Comparison of ENCODE assay signal across 7 mouse cellular contexts in the genomic region with DNA sequence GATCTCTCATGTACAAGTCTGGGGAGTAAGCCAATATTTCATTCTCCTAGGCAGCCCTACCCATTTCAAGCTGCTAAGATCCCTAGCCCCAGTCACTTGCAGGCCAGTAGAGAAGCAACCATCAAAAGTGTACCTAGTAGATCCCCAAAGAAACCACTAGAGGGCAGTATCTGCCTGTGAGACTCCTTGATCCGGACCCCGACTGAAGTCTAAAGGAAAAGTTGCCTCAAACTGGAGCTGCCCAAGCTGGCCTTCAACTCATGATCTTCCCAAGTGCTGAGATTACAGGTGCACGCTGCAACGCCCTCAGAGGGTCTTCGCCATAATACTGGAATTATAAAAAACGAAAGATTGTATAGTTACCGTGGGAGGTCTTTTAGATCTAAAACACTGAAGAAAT. TPM values are rescaled to one million over a fixed set of nuclear protein-coding genes. Genes with fewer than 3 reads are reported as not detected.
DNase-seq lines count a peak whose midpoint lies in the region; ATAC-seq and TF ChIP-seq lines count a peak whose summit lies in the region.

No protein-coding gene starts in this region.

- TF ChIP-seq RAD21 in CH12.LX (IDR thresholded peaks at IDR 0.05; ENCODE audit: low read depth, low read length), result peak; percentile 100

- H3K4me2 ChIP-seq in CH12.LX (ENCODE audit: insufficient read depth, low read depth, poor library complexity, severe bottlenecking), result no peak overlapping the region
- H3K4me2 ChIP-seq in heart, embryonic 16.5 days (ENCODE audit: low read depth, low read length), result no peak overlapping the region
- no peak overlapping the region for H3K4me2 ChIP-seq in lung, embryonic 14.5 days

- TF ChIP-seq EP300 in CH12.LX (IDR thresholded peaks at IDR 0.05; ENCODE audit: low read length), result no peak

- H3K4me3 ChIP-seq in CH12.LX (replicated peaks in 1 of 3; ENCODE audit: low read depth in 2 of 3, low read length in 2 of 3, poor library complexity in 1 of 3), result no peak overlapping the region
- no peak overlapping the region for H3K4me3 ChIP-seq in heart, embryonic 16.5 days (ENCODE audit: low read length)
- H3K4me3 ChIP-seq in lung, embryonic 14.5 days (ENCODE audit: low read depth, low read length), result no peak overlapping the region

- H3K4me1 ChIP-seq in CH12.LX (ENCODE audit: control insufficient read depth in 1 of 2, insufficient read depth in 2 of 2), result peaks cover 5 to 14% of the 10 kb centered on the region in 2 experiments
- H3K4me1 ChIP-seq in heart, embryonic 16.5 days (ENCODE audit: control insufficient read depth, insufficient read depth, low read length), result no peaks in the 10 kb centered on the region
- no peaks in the 10 kb centered on the region for H3K4me1 ChIP-seq in lung, embryonic 14.5 days (ENCODE audit: insufficient read depth)

- H3K79me2 ChIP-seq in CH12.LX (replicated peaks; ENCODE audit: control insufficient read depth, extremely low read depth, insufficient read depth, poor library complexity, severe bottlenecking), result no peaks in the 10 kb centered on the region

- H3K27ac ChIP-seq in CH12.LX (ENCODE audit: insufficient read depth, low read depth), result no peak overlapping the region
- H3K27ac ChIP-seq in heart, embryonic 16.5 days (ENCODE audit: low read length), result no peak overlapping the region
- no peak overlapping the region for H3K27ac ChIP-seq in lung, embryonic 14.5 days (ENCODE audit: low read depth)

- H3K9me3 ChIP-seq in CH12.LX (replicated peaks; ENCODE audit: low read length), result no peaks in the 10 kb centered on the region
- no peaks in the 10 kb centered on the region for H3K9me3 ChIP-seq in heart, embryonic 16.5 days (replicated peaks; ENCODE audit: control insufficient read depth, low read length)
- no peaks in the 10 kb centered on the region for H3K9me3 ChIP-seq in lung, embryonic 14.5 days (ENCODE audit: low read depth, low read length)

- in situ Hi-C loops in CH12.LX (cut with MboI; ENCODE audit: low pct_ligation_motif_present, low pct_unique_long_range_greater_than_20kb, low sequenced_read_pairs), result loop anchor here (5.0 kb wide), 2 partner anchors 52 to 217 kb away; a partner anchor contains a TSS

- H3K36me3 ChIP-seq in CH12.LX (replicated peaks in 1 of 2; ENCODE audit: control insufficient read depth in 1 of 2, insufficient read depth in 1 of 2, low read length in 1 of 2), result no peaks in the 10 kb centered on the region
- H3K36me3 ChIP-seq in heart, embryonic 16.5 days (ENCODE audit: control insufficient read depth, insufficient read depth), result no peaks in the 10 kb centered on the region
- H3K36me3 ChIP-seq in lung, embryonic 14.5 days (ENCODE audit: insufficient read depth), result no peaks in the 10 kb centered on the region

- DNase-seq in CH12.LX (ENCODE audit: extremely low read depth) (peak; percentile 79), R1 (ENCODE audit: low read depth, low spot score) (peak; percentile 84)
- DNase-seq in embryo, embryonic 10 days (ENCODE audit: low spot score), result peak; percentile 80
- peak; percentile 31 for DNase-seq in large intestine, adult 2 months (ENCODE audit: low read depth, low spot score)
- DNase-seq in lung, embryonic 14.5 days, result peak; percentile 94
- peak; percentile 36 for DNase-seq in retina, adult 2 months (ENCODE audit: low read depth, low spot score)

- dilution Hi-C loops in CH12.LX (cut with MboI; ENCODE audit: extremely low pct_ligation_motif_present, extremely low pct_unique_long_range_greater_than_20kb, low sequenced_read_pairs), result no loop called here

- H3K9ac ChIP-seq in CH12.LX (ENCODE audit: insufficient read depth, low read depth), result no peak overlapping the region
- no peak overlapping the region for H3K9ac ChIP-seq in heart, embryonic 16.5 days (ENCODE audit: low read length)
- H3K9ac ChIP-seq in lung, embryonic 14.5 days, result no peak overlapping the region

- no peak for TF ChIP-seq POLR2A in CH12.LX (IDR thresholded peaks at IDR 0.05; ENCODE audit: low read depth, low read length)

- H3K27me3 ChIP-seq in CH12.LX (replicated peaks), result peaks cover 2% of the 10 kb centered on the region
- no peaks in the 10 kb centered on the region for H3K27me3 ChIP-seq in heart, embryonic 16.5 days (ENCODE audit: control insufficient read depth, insufficient read depth, low read length)
- H3K27me3 ChIP-seq in lung, embryonic 14.5 days (ENCODE audit: insufficient read depth, low read length), result no peaks in the 10 kb centered on the region

- TF ChIP-seq CTCF in CH12.LX (conservative IDR thresholded peaks at IDR 0.05 in 1 of 2, IDR thresholded peaks at IDR 0.05 in 1 of 2; ENCODE audit: low read depth in 2 of 2, low read length in 2 of 2), result peak; percentile 79 to 98
- peak; percentile 91 for TF ChIP-seq CTCF in lung, embryonic 14.5 days (IDR thresholded peaks at IDR 0.05; ENCODE audit: low read depth)

- WGBS in heart, embryonic 16.5 days, result 13% methylated on average over 7 of the region's 7 CpGs
- WGBS in large intestine, adult 2 months, result 18% methylated on average over 7 of the region's 7 CpGs
- 9% methylated on average over 7 of the region's 7 CpGs for WGBS in lung, embryonic 14.5 days

- peak; percentile 63; the same call in 1 of the 2 replicates for ATAC-seq in heart, embryonic 16.5 days (replicated peaks; ENCODE audit: extremely low read depth, insufficient read depth, low FRiP score)
- ATAC-seq in lung, embryonic 14.5 days (ENCODE audit: insufficient read depth), result peak; percentile 75

TF ChIP-seq in CH12.LX, 34 proteins besides CTCF, POLR2A, EP300 and RAD21 (continues in another document):
- no peak for TF ChIP-seq RCOR1 (conservative IDR thresholded peaks at IDR 0.05; ENCODE audit: low read depth, low read length)
- no peak for TF ChIP-seq ZNF384 (IDR thresholded peaks at IDR 0.05; ENCODE audit: low read depth, low read length)
- no peak for TF ChIP-seq MAX (IDR thresholded peaks at IDR 0.05; ENCODE audit: low read length)
- no peak for TF ChIP-seq TCF12 (IDR thresholded peaks at IDR 0.05; ENCODE audit: low read depth, low read length)
- TF ChIP-seq CHD1 (IDR thresholded peaks at IDR 0.05; ENCODE audit: low read depth, low read length), result no peak
- TF ChIP-seq ZC3H11A (IDR thresholded peaks at IDR 0.05; ENCODE audit: low read depth, low read length), result peak; percentile 89
- peak; percentile 60; the same call in 1 of the 2 replicates for TF ChIP-seq NELFE (IDR thresholded peaks at IDR 0.05; ENCODE audit: low read depth, low read length)
- TF ChIP-seq ZMIZ1 (IDR thresholded peaks at IDR 0.05; ENCODE audit: low read depth, low read length), result no peak
- TF ChIP-seq MAFK (IDR thresholded peaks at IDR 0.05; ENCODE audit: insufficient replicate concordance, low read length), result no peak
- TF ChIP-seq USF1 (IDR thresholded peaks at IDR 0.05; ENCODE audit: low read depth, low read length), result no peak
- TF ChIP-seq BHLHE40 (IDR thresholded peaks at IDR 0.05; ENCODE audit: low read depth, low read length), result no peak
- TF ChIP-seq JUND (conservative IDR thresholded peaks at IDR 0.05; ENCODE audit: low read depth, low read length), result peak; percentile 56; the same call in 1 of the 2 replicates
- TF ChIP-seq MEF2A (IDR thresholded peaks at IDR 0.05; ENCODE audit: borderline replicate concordance, low read depth, low read length), result peak; percentile 42; the same call in 1 of the 2 replicates
- peak; percentile 65; the same call in 1 of the 2 replicates for TF ChIP-seq MAZ (IDR thresholded peaks at IDR 0.05; ENCODE audit: low read depth, low read length)
- no peak for TF ChIP-seq USF2 (conservative IDR thresholded peaks at IDR 0.05; ENCODE audit: low read depth, low read length)
- TF ChIP-seq HCFC1 (IDR thresholded peaks at IDR 0.05; ENCODE audit: low read depth, low read length), result no peak
- TF ChIP-seq NRF1 (IDR thresholded peaks at IDR 0.05; ENCODE audit: low read depth, low read length), result 0 out of 2 replicates have a peak, but pooled peaks have one; percentile 26
- TF ChIP-seq PAX5 (IDR thresholded peaks at IDR 0.05; ENCODE audit: low read length), result no peak

RNA-seq across cellular contexts. Expression of a gene that starts 7.3 kb away (rescaled TPM):
- total RNA-seq in CH12.LX (2012; rRNA removed), result 0.84 TPM in 1 of 2 replicates, not detected in the other
- not detected in 2 replicates for total RNA-seq in CH12.LX (2014; rRNA removed)
- polyA plus RNA-seq in CH12.LX (2012; ENCODE audit: insufficient read length, low read depth), result 0.94 and 1.8 TPM in 2 replicates
- 0.88 TPM in 1 of 2 replicates, not detected in the other for polyA plus RNA-seq in heart, embryonic 16.5 days (2015; fragmentation: Nextera tagmentation; extraction: Ambion mirVana)
- 0.78 and 1.1 TPM in 2 replicates for polyA plus RNA-seq in large intestine, adult 2 months (2012; rRNA removed)
- 0.86 and 1.5 TPM in 2 replicates for polyA plus RNA-seq in lung, embryonic 14.5 days (2014; fragmentation: Nextera tagmentation; extraction: Ambion mirVana)

RNA-seq across cellular contexts. Expression of a gene that starts 11.2 kb away (rescaled TPM):
- total RNA-seq in CH12.LX (2012; rRNA removed), result 0.13 and 0.55 TPM in 2 replicates
- total RNA-seq in CH12.LX (2014; rRNA removed), result 0.74 and 0.82 TPM in 2 replicates
- 0.70 and 0.80 TPM in 2 replicates for polyA plus RNA-seq in CH12.LX (2012; ENCODE audit: insufficient read length, low read depth)
- 12.8 and 14.8 TPM in 2 replicates for polyA plus RNA-seq in heart, embryonic 16.5 days (2015; fragmentation: Nextera tagmentation; extraction: Ambion mirVana)
- polyA plus RNA-seq in large intestine, adult 2 months (2012; rRNA removed), result 3.6 and 3.7 TPM in 2 replicates
- 6.2 TPM in 2 replicates for polyA plus RNA-seq in lung, embryonic 14.5 days (2014; fragmentation: Nextera tagmentation; extraction: Ambion mirVana)

RNA-seq across cellular contexts. Expression of a gene that starts 11.4 kb away (rescaled TPM):
- total RNA-seq in CH12.LX (2012; rRNA removed) (not detected in 2 replicates), CH12.LX (2014; rRNA removed) (not detected in 2 replicates)
- polyA plus RNA-seq in CH12.LX (2012; ENCODE audit: insufficient read length, low read depth), result not detected in 2 replicates
- polyA plus RNA-seq in heart, embryonic 16.5 days (2015; fragmentation: Nextera tagmentation; extraction: Ambion mirVana), result not detected in 2 replicates
- not detected in 2 replicates for polyA plus RNA-seq in large intestine, adult 2 months (2012; rRNA removed)
- polyA plus RNA-seq in lung, embryonic 14.5 days (2014; fragmentation: Nextera tagmentation; extraction: Ambion mirVana), result not detected in 2 replicates

RNA-seq across cellular contexts. Expression of a gene that starts 16.4 kb away (rescaled TPM):
- total RNA-seq in CH12.LX (2012; rRNA removed), result not detected in 2 replicates
- total RNA-seq in CH12.LX (2014; rRNA removed), result not detected in 2 replicates
- polyA plus RNA-seq in CH12.LX (2012; ENCODE audit: insufficient read length, low read depth), result not detected in 2 replicates
- not detected in 2 replicates for polyA plus RNA-seq in heart, embryonic 16.5 days (2015; fragmentation: Nextera tagmentation; extraction: Ambion mirVana)
- polyA plus RNA-seq in large intestine, adult 2 months (2012; rRNA removed), result not detected in 2 replicates
- not detected in 2 replicates for polyA plus RNA-seq in lung, embryonic 14.5 days (2014; fragmentation: Nextera tagmentation; extraction: Ambion mirVana)

RNA-seq across cellular contexts. Expression of a gene that starts 35.5 kb away (rescaled TPM):
- total RNA-seq in CH12.LX (2012; rRNA removed) (not detected in 2 replicates), CH12.LX (2014; rRNA removed) (not detected in 2 replicates)
- polyA plus RNA-seq in CH12.LX (2012; ENCODE audit: insufficient read length, low read depth), result not detected in 2 replicates
- 0.61 and 1.2 TPM in 2 replicates for polyA plus RNA-seq in heart, embryonic 16.5 days (2015; fragmentation: Nextera tagmentation; extraction: Ambion mirVana)
- not detected in 2 replicates for polyA plus RNA-seq in large intestine, adult 2 months (2012; rRNA removed)
- polyA plus RNA-seq in lung, embryonic 14.5 days (2014; fragmentation: Nextera tagmentation; extraction: Ambion mirVana), result not detected in 2 replicates

Comparison
In these comparisons a context has a peak if more than half of its experiments do, and no peak if none do; other contexts are left out.
1. DNase-seq: peak in every context shown above with its lines; median percentile 94 in lung, embryonic 14.5 days; 84 in R1; 80 in embryo, embryonic 10 days; 79 in CH12.LX; 36 in retina, adult 2 months; 31 in large intestine, adult 2 months.